Mouse (Mus musculus): ENCODE results near the gene Lypd6b.

DNA sequence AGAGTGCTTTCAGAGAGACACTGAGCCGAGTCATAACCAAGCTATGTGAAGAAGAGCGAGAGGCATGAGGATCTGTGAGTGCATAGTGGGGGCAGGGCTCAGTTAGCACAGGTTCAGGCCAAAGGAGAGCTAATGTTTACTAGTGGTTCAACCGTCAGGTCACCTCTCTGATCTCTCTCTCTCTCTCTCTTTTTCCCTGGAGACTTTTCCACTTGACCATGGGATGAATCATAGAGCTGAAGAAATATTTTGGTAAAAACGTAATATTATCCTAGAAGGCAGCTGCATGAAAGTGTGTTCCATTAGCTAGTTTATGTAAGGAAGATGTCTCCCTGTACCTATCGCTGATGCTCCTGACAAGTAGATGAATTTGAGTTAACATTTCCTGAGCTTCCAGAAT, 30.6 kb downstream of the Lypd6b start:
- TF ChIP-seq GATA1 (IDR thresholded peaks at IDR 0.05; ENCODE audit: low read length) (no peak), TAL1 (IDR thresholded peaks at IDR 0.05; ENCODE audit: low read length) (no peak)
